8 mouse cellular contexts compared by ENCODE assay signal in the genomic region with DNA sequence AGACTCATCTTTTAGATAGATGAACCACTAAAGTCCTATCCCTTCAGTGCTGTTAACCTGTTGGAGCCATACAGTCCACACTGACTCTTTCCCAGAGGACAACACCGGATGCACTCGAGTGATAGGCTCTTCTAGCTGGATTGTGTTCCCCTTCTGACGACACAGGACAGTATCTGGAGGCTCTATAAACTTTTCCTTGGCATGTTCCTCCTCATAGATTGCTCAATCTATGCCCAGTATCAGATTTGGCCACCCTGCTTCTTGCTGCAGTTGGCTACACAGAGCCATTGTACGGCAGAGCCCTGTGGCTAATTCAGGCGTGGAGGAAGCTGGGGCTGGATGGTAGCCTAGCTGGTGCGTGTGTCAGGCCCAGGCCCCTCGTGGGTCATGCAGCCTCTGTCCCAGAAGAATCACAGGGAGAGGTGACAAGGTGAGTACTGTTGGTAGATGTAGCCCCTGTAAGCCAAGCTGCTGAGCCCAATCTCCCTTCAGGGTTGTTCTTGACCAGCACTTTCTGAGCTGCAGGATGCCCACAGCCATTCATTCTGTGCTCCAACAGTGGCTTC. TPM values are rescaled to one million over a fixed set of nuclear protein-coding genes. Genes with fewer than 3 reads are reported as not detected.
DNase-seq lines count a peak whose midpoint lies in the region; ATAC-seq lines count a peak whose summit lies in the region.

No protein-coding gene starts in this region.

- peak overlapping the region; percentile 91 for H3K4me2 ChIP-seq in lung, embryonic 15.5 days
- H3K4me2 ChIP-seq in embryonic facial prominence, embryonic 14.5 days (ENCODE audit: low read depth, low read length), result peak overlapping the region; percentile 70
- H3K4me2 ChIP-seq in neural tube, embryonic 15.5 days, result peak overlapping the region; percentile 91; the same call in 1 of the 2 replicates

- ATAC-seq in lung, embryonic 15.5 days (ENCODE audit: borderline replicate concordance, extremely low read depth, low FRiP score, low TSS enrichment), result no peak
- ATAC-seq in embryonic facial prominence, embryonic 14.5 days (ENCODE audit: low read depth), result no peak
- no peak for ATAC-seq in neural tube, embryonic 15.5 days (ENCODE audit: low FRiP score)

- no peaks in the 10 kb centered on the region for H3K9me3 ChIP-seq in lung, embryonic 15.5 days
- H3K9me3 ChIP-seq in embryonic facial prominence, embryonic 14.5 days (ENCODE audit: control insufficient read depth, low read length), result no peaks in the 10 kb centered on the region
- no peaks in the 10 kb centered on the region for H3K9me3 ChIP-seq in limb, embryonic 10.5 days (replicated peaks)
- no peaks in the 10 kb centered on the region for H3K9me3 ChIP-seq in neural tube, embryonic 15.5 days (replicated peaks)

- peaks cover 34% of the 10 kb centered on the region for H3K4me1 ChIP-seq in lung, embryonic 15.5 days
- H3K4me1 ChIP-seq in embryonic facial prominence, embryonic 14.5 days (ENCODE audit: control insufficient read depth, insufficient read depth, low read length), result peaks cover 6% of the 10 kb centered on the region
- H3K4me1 ChIP-seq in limb, embryonic 10.5 days, result peaks cover 31% of the 10 kb centered on the region
- H3K4me1 ChIP-seq in neural tube, embryonic 15.5 days, result peaks cover 30% of the 10 kb centered on the region

- no peak for DNase-seq in lung, postnatal 14 days
- no peak for DNase-seq in embryonic facial prominence, embryonic 14.5 days (ENCODE audit: low spot score)
- no peak for DNase-seq in limb, embryonic 10.5 days (ENCODE audit: low spot score)
- DNase-seq in thymus, postnatal 4 days, result no peak
- no peak for DNase-seq in urinary bladder, postnatal 36 days (ENCODE audit: low spot score in 2 of 2)
- DNase-seq in spleen, postnatal 10 days (ENCODE audit: low spot score in 2 of 2), result no peak

- H3K4me3 ChIP-seq in lung, embryonic 15.5 days, result peak overlapping the region; percentile 65; the same call in 1 of the 2 replicates
- no peak overlapping the region for H3K4me3 ChIP-seq in embryonic facial prominence, embryonic 14.5 days (ENCODE audit: low read depth, low read length)
- H3K4me3 ChIP-seq in limb, embryonic 10.5 days, result peak overlapping the region; percentile 71
- no peak overlapping the region for H3K4me3 ChIP-seq in neural tube, embryonic 15.5 days (replicated peaks)

- H3K27me3 ChIP-seq in lung, embryonic 15.5 days, result no peaks in the 10 kb centered on the region
- H3K27me3 ChIP-seq in embryonic facial prominence, embryonic 14.5 days (replicated peaks; ENCODE audit: control insufficient read depth, insufficient read depth, low read length), result no peaks in the 10 kb centered on the region
- no peaks in the 10 kb centered on the region for H3K27me3 ChIP-seq in limb, embryonic 10.5 days (ENCODE audit: low read depth, poor library complexity, severe bottlenecking)
- no peaks in the 10 kb centered on the region for H3K27me3 ChIP-seq in neural tube, embryonic 15.5 days (replicated peaks)

- H3K36me3 ChIP-seq in lung, embryonic 15.5 days, result peaks cover 62% of the 10 kb centered on the region
- H3K36me3 ChIP-seq in embryonic facial prominence, embryonic 14.5 days (ENCODE audit: control insufficient read depth, insufficient read depth, low read length), result peaks cover 67% of the 10 kb centered on the region
- H3K36me3 ChIP-seq in limb, embryonic 10.5 days, result peaks cover 81% of the 10 kb centered on the region
- peaks cover 68% of the 10 kb centered on the region for H3K36me3 ChIP-seq in neural tube, embryonic 15.5 days

- peak overlapping the region; percentile 92; the same call in 1 of the 2 replicates for H3K27ac ChIP-seq in lung, embryonic 15.5 days
- H3K27ac ChIP-seq in embryonic facial prominence, embryonic 14.5 days (replicated peaks; ENCODE audit: low read depth, low read length), result peak overlapping the region; percentile 86; the same call in 1 of the 2 replicates
- H3K27ac ChIP-seq in limb, embryonic 10.5 days, result peak overlapping the region; percentile 90
- H3K27ac ChIP-seq in neural tube, embryonic 15.5 days (replicated peaks), result no peak overlapping the region

- 0 out of 2 replicates have a peak overlapping the region, but pooled peaks have one; percentile 64 for H3K9ac ChIP-seq in lung, embryonic 15.5 days
- H3K9ac ChIP-seq in embryonic facial prominence, embryonic 14.5 days (ENCODE audit: low read depth, low read length), result no peak overlapping the region; the same call in 1 of the 2 replicates
- H3K9ac ChIP-seq in neural tube, embryonic 15.5 days (replicated peaks), result no peak overlapping the region

- WGBS in lung, embryonic 15.5 days, result 71% methylated on average over 7 of the region's 7 CpGs
- WGBS in embryonic facial prominence, embryonic 14.5 days, result 78% methylated on average over 7 of the region's 7 CpGs
- WGBS in limb, embryonic 10.5 days, result 83% methylated on average over 7 of the region's 7 CpGs
- WGBS in neural tube, embryonic 15.5 days, result 85% methylated on average over 7 of the region's 7 CpGs

RNA-seq across cellular contexts. Expression of gene Mfsd10, which starts 0.7 kb away (rescaled TPM):
- polyA plus RNA-seq in lung, embryonic 15.5 days (2015; fragmentation: Nextera tagmentation; extraction: Ambion mirVana), result 146 and 147 TPM in 2 replicates
- 117 and 124 TPM in 2 replicates for polyA plus RNA-seq in embryonic facial prominence, embryonic 14.5 days (2014; fragmentation: Nextera tagmentation; extraction: Ambion mirVana)
- 105 and 111 TPM in 2 replicates for polyA plus RNA-seq in limb, embryonic 10.5 days (2016; fragmentation: Nextera tagmentation; extraction: Ambion mirVana)
- 105 and 108 TPM in 2 replicates for polyA plus RNA-seq in neural tube, embryonic 15.5 days (2015; fragmentation: Nextera tagmentation; extraction: Ambion mirVana)

RNA-seq across cellular contexts. Expression of gene Nop14, which starts 22.3 kb away (rescaled TPM):
- 21.2 and 21.3 TPM in 2 replicates for polyA plus RNA-seq in lung, embryonic 15.5 days (2015; fragmentation: Nextera tagmentation; extraction: Ambion mirVana)
- polyA plus RNA-seq in embryonic facial prominence, embryonic 14.5 days (2014; fragmentation: Nextera tagmentation; extraction: Ambion mirVana), result 22.7 and 24.6 TPM in 2 replicates
- 29.1 and 31.9 TPM in 2 replicates for polyA plus RNA-seq in limb, embryonic 10.5 days (2016; fragmentation: Nextera tagmentation; extraction: Ambion mirVana)
- polyA plus RNA-seq in neural tube, embryonic 15.5 days (2015; fragmentation: Nextera tagmentation; extraction: Ambion mirVana), result 19.8 and 21.4 TPM in 2 replicates

RNA-seq across cellular contexts. Expression of gene Grk4, which starts 22.5 kb away (rescaled TPM):
- polyA plus RNA-seq in lung, embryonic 15.5 days (2015; fragmentation: Nextera tagmentation; extraction: Ambion mirVana), result 1.9 and 2.2 TPM in 2 replicates
- 2.2 and 2.3 TPM in 2 replicates for polyA plus RNA-seq in embryonic facial prominence, embryonic 14.5 days (2014; fragmentation: Nextera tagmentation; extraction: Ambion mirVana)
- polyA plus RNA-seq in limb, embryonic 10.5 days (2016; fragmentation: Nextera tagmentation; extraction: Ambion mirVana), result 0.73 and 1.3 TPM in 2 replicates
- 3.5 and 3.7 TPM in 2 replicates for polyA plus RNA-seq in neural tube, embryonic 15.5 days (2015; fragmentation: Nextera tagmentation; extraction: Ambion mirVana)

Comparison
In these comparisons a context has a peak if more than half of its experiments do, and no peak if none do; other contexts are left out.
1. H3K4me3 ChIP-seq: peak in lung, embryonic 15.5 days (single experiment) and limb, embryonic 10.5 days (single experiment); none in embryonic facial prominence, embryonic 14.5 days (single experiment) and neural tube, embryonic 15.5 days (single experiment).
2. Peak in every context shown above with its lines, with median percentiles within 50 percentile points of each other: H3K4me2 ChIP-seq.